Mouse (Mus musculus) lung, adult 2 months (tissue): ENCODE data around the gene Nfil3.

Source experiments
- CTCF ChIP-seq: fragments of 200-500 bp; IDR thresholded peaks from 2 replicates; pipeline ENCODE4 v1.5.1; 2011; ENCODE audit warnings: mild to moderate bottlenecking, low read length, control low read depth; ENCODE audit not compliant: insufficient read depth
- POLR2A ChIP-seq: fragments of 200-500 bp; IDR thresholded peaks from 2 replicates; pipeline ENCODE4 v1.6.1; 2011; ENCODE audit warnings: low read depth, mild to moderate bottlenecking, control low read depth, low read length, borderline replicate concordance; ENCODE audit errors: extremely low read depth

GRCm38 (mm10) chr13:52940956-52941355 is 39.9 kb downstream of the Nfil3 start:
- TF ChIP-seq CTCF (no peak), POLR2A (no peak)
